Mouse (Mus musculus) monocyte, adult 5-6 weeks (primary cell): ENCODE results near the gene Gm20683. TPM values are rescaled to one million over a fixed set of nuclear protein-coding genes. Genes with fewer than 3 reads are reported as not detected.

Source experiments
- ATAC-seq: fragments of 153-309, 156-312 bp; replicated peaks from 2 replicates; pipeline ENCODE4 v1.8.0; 2017; ENCODE audit warnings: mild to moderate bottlenecking; ENCODE audit not compliant: low TSS enrichment, insufficient number of reproducible peaks, severe bottlenecking, poor library complexity, low FRiP score
- total RNA-seq: library from RNA; stranded (forward); fragments of 200-1000, 200-491, 200-594 nt; gene quantifications from 3 replicates; pipeline ENCODE4 v1.2.3, GENCODE M21; 2017

The Gm20683 gene
- total RNA-seq, 1 experiment from 2014 or later: 2.9 TPM

DNA sequence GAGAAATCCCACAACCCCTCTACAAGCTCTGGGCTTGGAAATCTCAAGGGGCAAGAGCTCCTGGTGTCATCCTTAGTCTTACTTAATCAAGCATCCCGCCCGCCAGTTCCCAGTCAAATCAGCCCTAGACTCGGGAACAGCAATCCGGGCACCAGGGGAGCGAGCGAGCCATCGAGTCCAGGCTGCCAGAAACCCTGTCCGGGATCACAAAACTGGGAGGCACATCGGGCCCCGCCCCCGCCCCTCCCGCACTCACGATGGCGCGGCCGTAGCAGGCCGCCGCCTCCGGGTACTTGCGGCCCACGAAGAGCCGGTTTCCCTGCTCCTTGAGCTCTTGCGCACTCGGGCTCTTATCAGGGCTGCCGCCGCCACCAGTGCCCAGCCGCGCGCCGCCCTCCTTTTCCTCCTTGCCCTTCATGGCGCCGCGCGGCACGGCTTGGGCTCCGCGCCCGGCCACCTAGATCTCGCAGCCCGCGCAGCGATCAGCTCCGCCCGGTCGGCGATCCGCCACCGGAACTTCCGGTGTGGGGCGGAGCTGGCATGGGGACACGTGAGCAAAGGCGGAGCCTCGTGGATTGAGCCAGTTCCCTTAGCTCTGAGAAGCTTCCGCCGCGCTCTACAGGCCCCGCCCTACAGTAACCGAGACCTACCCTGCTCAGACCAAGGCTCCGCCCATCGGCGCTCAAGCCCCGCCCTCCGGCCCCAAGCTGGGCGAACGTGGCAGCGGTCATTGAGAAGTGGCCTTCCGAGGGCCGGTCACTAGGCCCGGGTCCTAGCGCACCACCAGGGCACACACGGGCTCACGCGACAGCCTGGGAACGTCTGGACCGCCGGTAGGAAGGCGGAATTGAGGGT lies 8.9 kb downstream of the Gm20683 start:
- ATAC-seq: peak; percentile 81

DNA sequence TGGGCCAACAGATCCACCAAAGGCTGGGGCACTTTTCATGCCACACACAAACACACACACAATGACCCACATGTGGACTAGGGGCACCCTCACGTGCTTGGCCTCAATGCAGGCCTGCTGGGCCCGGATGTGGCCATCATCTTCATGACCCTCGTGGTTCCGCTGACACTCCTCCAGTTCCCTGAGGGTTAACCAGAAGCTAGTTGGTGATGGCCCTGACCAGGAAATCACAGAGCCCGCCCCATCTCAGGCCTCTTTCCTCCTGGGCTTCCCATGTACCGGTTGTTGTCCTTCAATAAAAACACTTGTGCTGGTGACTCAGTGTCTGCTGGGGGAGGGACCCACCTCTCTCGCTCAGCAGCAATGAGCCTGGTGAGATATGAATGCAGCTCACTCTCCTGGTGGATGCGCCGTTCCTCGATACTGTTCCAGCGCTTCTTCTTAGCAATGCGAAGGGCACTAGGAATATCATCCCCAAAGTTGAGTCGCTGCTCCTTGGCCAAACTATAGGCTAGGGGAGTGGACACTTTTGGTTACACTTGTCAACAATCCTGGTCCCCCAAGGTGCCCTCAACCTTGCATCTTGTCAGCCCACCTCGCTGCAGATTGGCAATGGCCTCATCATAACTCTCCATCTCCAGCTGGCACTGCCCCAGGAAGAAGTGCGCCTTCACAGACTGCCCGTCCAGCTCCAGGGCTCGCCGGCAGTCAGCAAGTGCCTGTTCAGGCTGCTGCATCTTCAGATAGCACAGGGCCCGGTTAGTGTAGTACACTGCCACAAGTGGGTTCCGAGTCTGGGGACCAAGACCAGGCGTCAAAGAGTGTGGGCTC lies 9.9 kb downstream of the Gm20683 start:
- ATAC-seq: no peak

DNA sequence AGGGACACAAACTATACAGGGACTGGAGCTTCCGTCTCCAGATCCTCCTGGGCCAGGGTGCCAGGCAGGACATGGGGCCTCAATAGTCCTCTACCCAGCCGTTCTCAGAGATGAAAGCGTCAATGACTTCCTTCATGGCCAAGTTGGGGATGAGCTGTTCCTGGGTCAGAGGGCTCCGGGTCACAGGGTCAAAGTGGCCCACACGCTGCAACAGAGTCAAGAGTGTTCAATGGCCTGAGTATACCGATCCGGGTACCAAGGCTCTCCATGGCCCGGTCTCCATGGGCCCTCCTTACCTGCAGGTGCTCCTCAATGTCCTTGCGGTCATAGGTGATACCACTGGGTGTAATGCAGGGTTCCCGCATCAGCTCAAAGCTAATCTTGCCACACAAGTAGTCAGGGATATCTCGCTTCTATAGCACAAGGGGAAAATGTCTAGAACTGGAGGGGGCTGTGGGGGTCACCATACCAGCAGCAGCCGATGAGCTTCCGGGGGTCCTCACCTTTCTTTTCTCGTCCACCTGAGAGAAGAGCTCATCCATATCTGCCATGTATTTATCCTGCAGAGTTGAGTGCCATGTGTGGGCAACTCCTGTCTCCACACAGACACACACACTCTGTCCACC lies 10.6 kb downstream of the Gm20683 start:
- no peak for ATAC-seq

DNA sequence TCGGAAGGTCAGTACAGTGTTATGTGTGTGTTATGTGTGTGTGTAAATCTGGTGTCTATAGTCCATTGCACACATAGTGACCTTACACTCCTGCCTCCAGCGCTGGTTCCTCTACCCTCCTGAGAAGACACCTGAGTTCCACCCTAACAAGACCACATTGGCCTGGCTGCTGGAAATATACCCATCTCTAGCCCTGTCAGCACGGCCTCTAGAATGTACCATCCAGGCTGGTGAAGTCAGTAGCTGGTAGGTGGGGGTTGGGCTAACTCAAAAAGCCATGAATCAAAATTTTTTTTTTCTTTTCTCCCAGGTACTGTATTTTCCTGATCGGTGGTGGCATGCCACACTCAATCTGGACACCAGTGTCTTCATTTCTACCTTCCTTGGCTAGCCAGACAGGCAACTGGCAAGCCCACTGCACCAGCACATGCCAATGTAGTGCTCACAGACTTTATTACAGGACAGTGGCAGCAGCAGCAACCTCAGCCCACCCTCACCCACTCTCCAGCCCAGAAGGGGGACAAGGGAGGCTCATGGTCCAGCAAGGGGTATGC lies 11.3 kb downstream of the Gm20683 start:
- ATAC-seq: no peak

DNA sequence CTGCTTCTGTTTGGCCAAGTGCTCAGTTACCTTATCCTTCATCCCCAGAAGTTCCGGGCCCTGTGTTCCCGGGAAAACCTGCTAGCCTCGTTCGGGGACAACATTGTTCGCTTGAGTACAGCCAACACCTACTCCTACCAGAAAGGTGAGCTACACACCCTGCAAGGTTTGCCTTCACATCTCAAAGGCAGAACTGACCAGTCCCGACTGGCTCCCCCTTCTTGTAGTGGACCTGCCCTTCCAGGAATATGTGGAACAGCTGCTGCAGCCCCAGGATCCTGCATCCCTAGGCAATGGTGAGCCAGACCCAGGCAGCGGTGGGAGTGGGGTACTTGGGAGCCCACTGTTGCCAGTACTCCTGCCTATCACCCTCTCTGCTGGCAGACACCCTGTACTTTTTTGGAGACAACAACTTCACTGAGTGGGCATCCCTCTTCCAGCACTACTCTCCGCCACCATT lies 12.0 kb downstream of the Gm20683 start:
- ATAC-seq: no peak

DNA sequence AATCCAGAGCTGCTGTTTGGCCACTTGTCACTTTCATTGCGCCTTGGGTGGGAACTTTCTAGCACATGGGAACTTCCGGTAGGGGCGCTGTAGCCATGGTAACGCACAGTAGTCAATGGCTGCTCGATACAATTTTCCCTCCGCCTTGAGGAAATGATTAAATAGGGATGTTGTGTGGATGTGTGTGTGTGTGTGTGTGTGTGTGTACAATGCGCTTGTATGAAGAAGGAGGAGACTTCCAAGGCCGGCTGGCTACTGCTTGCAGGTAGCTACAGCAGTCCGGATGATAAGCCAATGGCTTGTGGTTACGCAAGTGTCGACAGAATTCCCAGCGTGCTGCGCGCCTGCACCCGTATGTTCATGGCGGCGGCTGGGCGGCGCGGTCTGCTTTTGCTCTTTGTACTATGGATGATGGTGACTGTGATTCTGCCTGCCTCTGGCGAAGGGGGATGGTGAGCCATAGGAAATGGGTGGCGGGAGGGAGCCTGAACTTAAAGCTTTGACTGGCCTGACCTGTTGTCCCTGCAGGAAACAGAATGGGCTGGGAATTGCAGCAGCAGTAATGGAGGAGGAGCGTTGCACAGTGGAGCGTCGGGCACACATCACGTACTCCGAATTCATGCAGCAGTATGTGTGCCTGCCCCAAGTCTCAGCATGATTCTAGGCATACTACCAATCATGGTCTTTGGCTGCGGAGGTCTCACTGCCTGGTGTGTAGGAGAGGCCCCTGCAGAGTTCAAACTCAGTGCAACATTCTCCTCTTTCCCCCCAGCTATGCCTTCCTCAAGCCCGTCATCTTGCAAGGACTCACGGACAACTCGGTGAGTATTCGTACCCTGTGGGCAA lies 12.6 kb downstream of the Gm20683 start, which contains the start of gene Jmjd8:
Gene Jmjd8 (plus strand): TSS at position 156 of the 846 bp plus-strand sequence.
- peak; percentile 33 for ATAC-seq

DNA sequence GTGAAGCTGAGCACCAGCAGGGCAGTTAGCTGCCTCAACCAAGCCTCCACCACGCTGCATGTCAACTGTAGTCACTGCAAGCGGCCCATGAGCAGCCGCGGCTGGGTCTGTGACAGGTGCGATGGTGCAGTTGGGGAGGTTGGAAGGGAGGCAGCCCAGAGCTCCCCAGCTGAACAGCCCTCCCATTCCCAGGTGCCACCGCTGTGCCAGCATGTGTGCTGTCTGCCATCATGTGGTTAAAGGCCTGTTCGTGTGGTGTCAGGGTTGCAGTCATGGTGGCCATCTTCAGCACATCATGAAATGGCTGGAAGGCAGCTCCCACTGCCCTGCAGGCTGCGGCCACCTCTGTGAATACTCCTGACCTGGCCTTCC lies 13.4 kb downstream of the Gm20683 start:
- no peak for ATAC-seq

DNA sequence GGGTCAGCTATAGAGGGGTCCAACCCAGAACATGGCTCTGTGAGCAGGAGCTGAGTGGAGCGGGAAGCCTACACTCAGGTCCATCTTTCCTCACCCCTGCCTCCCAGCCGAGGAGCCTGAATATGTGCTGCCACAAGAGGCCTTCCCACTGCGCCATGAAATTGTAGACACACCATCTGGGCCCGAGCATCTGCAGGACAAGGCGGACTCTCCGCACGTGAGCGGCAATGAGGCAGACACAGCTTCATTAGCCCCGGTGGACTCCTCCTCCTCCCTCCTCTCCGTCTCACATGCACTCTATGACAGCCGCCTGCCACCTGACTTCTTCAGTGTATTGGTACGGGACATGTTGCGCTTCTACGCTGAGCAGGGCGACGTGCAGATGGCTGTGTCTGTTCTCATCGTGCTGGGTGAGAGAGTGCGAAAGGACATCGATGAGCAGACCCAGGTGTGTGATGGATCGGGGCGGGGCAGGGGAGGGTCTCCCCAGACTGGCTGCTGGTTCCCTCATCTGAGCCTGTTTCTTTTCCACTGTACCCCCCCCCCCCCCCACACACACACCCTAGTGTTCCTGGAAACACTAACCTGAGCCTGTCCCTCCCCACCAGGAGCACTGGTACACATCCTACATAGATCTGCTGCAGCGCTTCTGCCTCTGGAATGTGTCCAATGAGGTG lies 13.9 kb downstream of the Gm20683 start:
- ATAC-seq: no peak

DNA sequence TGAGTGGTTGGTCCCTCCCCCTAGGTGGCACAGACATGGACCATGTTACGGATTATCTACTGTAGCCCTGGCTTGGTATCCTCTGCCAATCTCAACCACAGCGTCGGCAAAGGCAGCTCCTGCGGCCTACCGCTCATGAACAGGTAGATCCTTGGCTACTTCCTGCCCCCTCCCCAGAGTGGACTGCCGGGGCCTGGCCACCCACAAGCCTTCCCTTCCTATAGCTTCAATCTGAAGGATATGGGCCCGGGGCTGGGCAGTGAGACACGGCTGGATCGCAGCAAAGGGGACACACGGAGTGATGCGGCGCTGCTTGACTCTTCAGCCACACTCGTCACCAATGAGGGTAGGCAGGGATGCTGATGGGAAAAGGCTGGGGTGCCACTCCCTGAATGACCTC lies 14.6 kb downstream of the Gm20683 start:
- ATAC-seq: no peak

DNA sequence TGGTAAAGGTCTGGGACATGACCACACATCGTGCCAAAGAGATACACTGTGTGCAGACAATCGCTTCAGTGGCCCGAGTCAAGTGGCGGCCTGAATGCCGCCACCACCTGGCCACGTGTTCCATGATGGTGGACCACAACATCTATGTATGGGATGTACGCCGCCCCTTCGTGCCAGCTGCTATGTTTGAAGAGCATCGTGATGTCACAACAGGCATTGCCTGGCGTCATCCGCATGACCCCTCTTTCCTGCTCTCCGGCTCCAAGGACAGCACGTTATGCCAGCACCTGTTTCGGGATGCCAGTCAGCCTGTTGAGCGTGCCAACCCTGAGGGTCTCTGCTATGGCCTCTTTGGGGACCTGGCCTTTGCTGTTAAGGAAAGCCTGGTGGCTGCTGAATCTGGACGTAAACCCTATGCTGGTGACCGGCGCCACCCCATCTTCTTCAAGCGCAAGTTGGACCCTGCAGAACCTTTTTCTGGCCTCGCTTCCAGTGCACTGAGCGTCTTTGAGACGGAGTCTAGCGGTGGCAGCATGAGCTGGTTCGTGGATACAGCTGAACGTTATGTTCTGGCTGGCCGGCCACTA lies 15.5 kb downstream of the Gm20683 start:
- ATAC-seq: no peak

DNA sequence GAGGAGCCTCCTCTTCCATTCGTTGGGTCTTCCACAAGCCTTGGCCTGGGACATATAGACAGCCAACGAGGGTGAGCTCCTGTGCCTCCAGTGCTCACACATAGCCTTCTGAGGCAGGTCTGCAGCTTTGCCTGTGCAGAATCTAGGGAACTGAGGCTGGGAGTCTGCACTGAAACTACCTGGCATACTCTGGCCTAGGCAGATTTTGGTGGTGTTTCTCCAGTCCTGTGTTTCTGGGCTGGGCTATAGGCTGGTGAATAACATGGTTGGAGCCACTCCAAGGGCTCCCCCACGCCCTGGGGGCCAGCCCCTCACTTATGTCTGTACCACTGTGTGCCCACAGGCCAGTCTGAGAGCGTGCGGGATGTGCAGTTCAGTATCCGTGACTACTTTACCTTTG lies 16.3 kb downstream of the Gm20683 start:
- no peak for ATAC-seq

DNA sequence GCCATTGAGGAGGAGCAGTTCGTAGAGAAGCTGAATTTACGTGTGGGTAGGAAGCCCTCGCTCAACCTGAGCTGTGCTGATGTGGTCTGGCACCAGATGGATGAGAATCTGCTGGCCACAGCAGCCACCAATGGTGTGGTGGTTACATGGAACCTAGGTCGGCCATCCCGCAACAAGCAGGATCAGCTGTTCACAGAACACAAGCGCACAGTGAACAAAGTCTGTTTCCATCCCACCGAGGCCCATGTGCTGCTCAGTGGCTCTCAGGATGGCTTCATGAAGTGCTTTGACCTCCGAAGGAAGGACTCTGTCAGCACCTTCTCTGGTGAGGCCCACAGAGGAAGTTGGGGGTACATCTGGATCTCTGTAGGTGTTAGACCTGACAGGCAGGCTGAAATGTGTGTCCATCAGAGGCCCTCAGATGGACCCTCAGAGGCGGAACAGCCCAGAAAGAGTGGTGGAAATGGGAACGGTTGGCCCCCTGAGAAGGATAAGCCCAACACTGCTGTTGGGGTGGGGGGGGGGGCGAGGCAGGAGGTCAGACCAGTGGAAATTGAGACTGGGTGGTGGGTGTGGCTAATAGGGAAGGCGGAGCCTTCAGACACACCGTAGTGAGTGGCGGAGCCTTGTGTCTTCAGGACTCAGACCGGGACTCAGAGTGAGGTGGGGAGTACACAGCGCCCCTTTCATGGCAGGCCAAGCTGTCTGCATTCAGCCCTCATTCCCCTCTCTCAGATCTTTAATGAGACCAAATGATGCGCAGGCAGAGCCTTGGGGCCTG lies 17.0 kb downstream of the Gm20683 start:
- no peak for ATAC-seq

DNA sequence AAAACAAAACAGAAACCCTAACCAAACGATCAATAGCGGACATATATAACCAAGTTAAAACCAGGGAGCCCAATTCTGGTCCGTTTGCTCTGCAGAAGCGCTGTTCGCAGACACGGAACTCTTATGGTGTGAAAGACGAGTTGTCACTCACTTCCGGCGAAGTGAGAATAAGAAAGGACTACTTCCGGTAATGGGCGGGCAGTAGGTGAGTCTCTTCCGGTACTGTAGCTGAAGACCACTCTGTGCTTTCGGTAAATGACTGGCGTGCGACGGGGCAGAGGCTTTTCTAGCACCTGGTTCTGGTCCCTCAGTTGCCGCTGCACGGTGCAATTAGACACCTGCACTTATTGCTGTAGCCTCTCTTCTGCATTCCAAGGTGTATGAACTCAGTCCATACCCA lies 18.1 kb downstream of the Gm20683 start, which contains the start of gene Wdr24:
Gene Wdr24 (plus strand): TSS at position 176 of the 400 bp plus-strand sequence.
- ATAC-seq: peak; percentile 83

DNA sequence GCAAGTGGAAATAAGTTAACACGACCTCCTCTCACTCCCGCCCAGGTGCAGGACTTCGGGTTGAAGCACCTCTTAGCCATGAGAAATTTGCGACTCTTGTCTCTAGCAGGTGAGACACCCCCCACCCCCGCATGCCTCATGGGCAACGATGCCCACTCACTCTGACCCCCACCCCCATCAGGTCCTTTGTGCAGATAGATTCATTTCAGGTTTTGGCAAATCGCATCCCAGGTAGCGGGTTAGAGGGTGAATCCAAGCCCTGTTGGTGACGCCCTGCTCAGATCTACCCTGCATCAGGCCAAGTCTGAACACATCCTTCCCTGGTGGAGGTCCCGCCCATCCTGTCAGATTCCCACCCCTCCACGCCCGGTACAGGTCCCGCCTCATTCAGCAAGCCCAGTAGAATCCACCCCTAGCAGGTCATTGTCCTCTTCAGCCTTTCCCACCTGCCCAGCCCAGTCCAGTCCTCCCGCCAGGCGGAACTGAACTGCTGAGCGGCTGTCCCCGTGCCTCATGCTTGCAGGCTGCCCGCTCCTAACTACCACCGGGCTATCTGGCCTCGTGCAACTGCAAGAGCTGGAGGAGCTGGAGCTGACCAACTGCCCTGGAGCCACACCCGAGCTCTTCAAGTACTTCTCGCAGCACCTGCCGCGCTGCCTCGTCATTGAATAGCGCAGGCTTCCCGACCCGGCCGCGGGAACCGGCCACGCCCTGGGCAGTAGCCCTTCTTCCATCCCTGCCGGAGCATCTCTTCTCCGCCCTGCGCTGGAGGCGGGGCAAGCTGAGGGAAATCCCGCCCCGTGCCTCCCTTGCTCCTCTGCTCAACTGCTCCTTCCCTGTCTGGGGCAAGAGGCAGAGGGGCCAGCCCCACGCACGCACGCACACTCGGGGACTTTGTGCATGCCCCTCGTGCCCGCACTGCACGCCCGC lies 22.4 kb downstream of the Gm20683 start:
- no peak for ATAC-seq

DNA sequence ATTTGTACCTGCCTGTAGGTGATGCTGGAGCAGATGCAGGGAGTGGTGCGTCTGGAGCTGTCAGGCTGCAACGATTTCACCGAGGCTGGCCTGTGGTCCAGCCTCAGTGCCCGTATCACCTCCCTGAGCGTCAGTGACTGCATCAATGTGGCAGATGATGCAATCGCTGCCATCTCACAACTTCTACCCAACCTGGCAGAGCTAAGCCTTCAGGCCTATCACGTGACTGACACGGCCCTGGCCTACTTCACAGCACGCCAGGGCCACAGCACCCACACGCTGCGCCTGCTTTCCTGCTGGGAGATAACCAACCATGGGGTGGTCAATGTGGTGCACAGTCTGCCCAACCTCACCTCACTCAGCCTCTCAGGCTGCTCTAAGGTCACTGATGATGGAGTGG lies 23.9 kb downstream of the Gm20683 start:
- no peak for ATAC-seq

DNA sequence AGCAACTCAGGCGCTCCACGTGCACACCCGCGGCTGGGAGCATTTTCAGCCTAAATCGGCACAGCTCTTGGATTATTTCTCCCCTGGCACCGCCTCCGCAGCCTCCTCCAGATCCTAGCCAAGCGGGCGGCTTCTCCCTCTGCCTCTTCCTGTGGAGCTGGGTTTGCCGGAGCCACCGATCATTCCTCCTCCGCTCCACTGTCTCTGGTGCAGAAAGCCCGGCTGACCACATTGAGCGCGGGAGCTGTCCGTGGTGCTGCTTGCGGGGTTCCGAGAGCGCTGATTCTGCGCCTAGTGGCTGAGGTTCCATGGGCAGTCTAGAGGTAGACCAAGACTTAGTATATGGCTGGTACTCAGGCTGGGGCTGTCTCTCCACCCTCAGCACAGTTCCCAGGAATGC lies 28.1 kb downstream of the Gm20683 start:
- ATAC-seq: peak; percentile 78
